Mouse (Mus musculus): ENCODE data around the gene Cd70. TPM values are rescaled to one million over a fixed set of nuclear protein-coding genes. Genes with fewer than 3 reads are reported as not detected.

Cd70 gene
- polyA plus RNA-seq (2017; shearing (Covaris generic)), result 0.72 TPM

DNA sequence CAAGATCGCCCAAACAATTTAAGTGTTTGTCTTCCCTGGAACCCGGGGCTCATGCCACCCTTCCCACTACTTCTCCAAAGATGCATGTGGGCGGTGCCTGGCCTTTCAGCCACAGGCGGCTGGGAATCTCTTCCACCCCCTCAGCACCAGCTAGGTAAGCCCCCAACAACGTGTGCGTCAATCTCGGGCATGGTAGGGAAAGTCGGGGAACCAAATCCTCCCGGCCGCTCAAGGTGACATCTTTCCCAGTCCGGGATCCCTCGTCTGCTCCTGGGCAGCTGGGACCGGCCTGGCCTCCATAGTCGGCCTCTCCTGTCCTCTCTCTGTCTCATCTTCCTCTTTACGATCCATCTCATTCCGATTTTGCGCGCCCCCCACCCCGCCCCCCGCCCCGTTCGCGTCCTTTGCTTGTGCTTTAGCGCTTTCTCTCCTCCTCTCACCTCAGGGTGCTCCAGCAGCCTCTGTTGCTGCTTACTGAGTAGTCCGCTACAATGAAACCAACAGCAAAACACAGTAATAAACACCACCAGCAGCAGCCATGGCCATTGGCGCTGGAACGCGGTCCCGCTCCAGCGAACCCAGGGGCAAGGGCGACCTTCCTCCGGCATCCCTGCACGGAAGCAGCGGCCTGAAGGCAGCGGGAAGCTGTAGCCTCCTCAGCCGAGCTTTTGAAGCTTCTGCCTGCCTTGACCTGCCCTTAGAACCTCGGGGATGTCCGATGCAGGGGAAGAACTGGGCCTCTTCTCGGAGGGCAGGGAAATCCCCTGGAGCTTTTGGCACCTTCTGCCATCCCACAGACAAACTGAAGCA is at the start of gene Cd70:
Gene Cd70 (minus strand): TSS at position 784 of the 810 bp plus-strand sequence.

DNA sequence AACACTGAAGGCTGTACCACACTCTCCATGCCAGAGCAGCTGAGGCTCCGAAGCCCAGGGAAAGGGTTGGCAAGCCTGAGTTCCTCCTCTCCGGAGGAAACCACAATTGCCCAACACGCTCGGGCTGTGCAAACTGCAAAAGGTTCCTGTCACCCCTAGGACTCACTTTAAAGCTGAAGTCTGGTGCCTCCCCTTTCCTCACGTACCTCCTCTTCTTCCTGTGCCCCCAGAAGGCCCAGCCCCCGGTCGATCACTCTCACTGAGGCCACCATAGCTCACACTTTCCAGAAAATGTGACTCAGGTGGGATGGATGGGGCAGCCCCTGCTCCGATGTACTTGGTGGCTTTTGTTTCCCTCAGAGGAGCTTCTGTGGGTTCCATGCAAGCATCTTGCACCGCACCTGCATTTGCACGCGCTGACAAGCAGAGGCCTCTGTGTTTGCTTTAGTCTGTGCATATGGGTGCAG is 44.5 kb upstream of the Cd70 start, which contains the start of gene Tnfsf14:
Gene Tnfsf14 (minus strand): TSS at position 137 of the 467 bp plus-strand sequence.

DNA sequence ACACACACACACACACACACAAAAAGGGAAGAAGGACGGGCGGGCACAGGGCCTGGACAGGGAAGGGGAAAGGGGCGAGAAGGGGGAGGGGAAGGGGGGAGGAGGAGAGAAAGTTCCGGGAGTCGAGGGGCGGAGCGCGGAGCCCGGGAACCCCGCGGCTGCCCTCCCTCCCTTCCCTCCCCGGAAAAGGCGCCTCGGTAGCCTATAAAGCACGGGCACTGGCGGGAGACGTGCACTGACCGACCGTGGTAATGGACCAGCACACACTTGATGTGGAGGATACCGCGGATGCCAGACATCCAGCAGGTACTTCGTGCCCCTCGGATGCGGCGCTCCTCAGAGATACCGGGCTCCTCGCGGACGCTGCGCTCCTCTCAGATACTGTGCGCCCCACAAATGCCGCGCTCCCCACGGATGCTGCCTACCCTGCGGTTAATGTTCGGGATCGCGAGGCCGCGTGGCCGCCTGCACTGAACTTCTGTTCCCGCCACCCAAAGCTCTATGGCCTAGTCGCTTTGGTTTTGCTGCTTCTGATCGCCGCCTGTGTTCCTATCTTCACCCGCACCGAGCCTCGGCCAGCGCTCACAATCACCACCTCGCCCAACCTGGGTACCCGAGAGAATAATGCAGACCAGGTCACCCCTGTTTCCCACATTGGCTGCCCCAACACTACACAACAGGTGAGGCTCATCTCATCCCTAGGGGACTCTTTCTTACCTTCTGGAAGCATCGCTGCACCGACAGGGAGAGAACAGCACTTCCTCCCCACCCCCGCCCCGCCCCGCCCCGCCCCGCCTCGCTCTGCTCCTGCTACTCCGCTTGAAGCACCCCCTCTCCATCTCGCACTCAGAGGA is 44.2 kb downstream of the Cd70 start, which contains the start of gene Tnfsf9:
Gene Tnfsf9 (plus strand): TSS at position 145 of the 854 bp plus-strand sequence.

Other genes with a start within 250 kb of the Cd70 start
- 42.0 TPM for gene Mllt1, start 214.4 kb downstream of the Cd70 start, polyA plus RNA-seq (2017; shearing (Covaris generic))
- not detected for gene Acer1, start 167.7 kb downstream of the Cd70 start, polyA plus RNA-seq (2017; shearing (Covaris generic))
- gene Clpp, start 159.5 kb downstream of the Cd70 start, polyA plus RNA-seq (2017; shearing (Covaris generic)), result 76.9 TPM
- gene Alkbh7, start 152.4 kb downstream of the Cd70 start, polyA plus RNA-seq (2017; shearing (Covaris generic)), result 34.2 TPM
- gene Pspn, start 149.8 kb downstream of the Cd70 start, polyA plus RNA-seq (2017; shearing (Covaris generic)), result 1.6 TPM
- 90.6 TPM for gene Gtf2f1, start 138.5 kb downstream of the Cd70 start, polyA plus RNA-seq (2017; shearing (Covaris generic))
- 0.61 TPM for gene Gm17949, start 138.3 kb downstream of the Cd70 start, polyA plus RNA-seq (2017; shearing (Covaris generic))
- 56.0 TPM for gene Khsrp, start 118.3 kb downstream of the Cd70 start, polyA plus RNA-seq (2017; shearing (Covaris generic))
- gene Slc25a41, start 108.1 kb downstream of the Cd70 start, polyA plus RNA-seq (2017; shearing (Covaris generic)), result not detected
- gene Crb3, start 90.7 kb downstream of the Cd70 start, polyA plus RNA-seq (2017; shearing (Covaris generic)), result 1.1 TPM
- 7.9 TPM for gene Slc25a23, start 89.9 kb downstream of the Cd70 start, polyA plus RNA-seq (2017; shearing (Covaris generic))
- 288 TPM for gene Dennd1c, start 71.3 kb downstream of the Cd70 start, polyA plus RNA-seq (2017; shearing (Covaris generic))
- gene Tubb4a, start 62.0 kb downstream of the Cd70 start, polyA plus RNA-seq (2017; shearing (Covaris generic)), result 1.8 TPM
- 4.1 TPM for gene Tnfsf9, start 44.5 kb downstream of the Cd70 start, polyA plus RNA-seq (2017; shearing (Covaris generic))
- 3.4 TPM for gene Tnfsf14, start 44.4 kb upstream of the Cd70 start, polyA plus RNA-seq (2017; shearing (Covaris generic))
- 0.56 TPM for gene C3, start 78.4 kb upstream of the Cd70 start, polyA plus RNA-seq (2017; shearing (Covaris generic))
- 82.5 TPM for gene Gpr108, start 98.7 kb upstream of the Cd70 start, polyA plus RNA-seq (2017; shearing (Covaris generic))
- gene Trip10, start 99.7 kb upstream of the Cd70 start, polyA plus RNA-seq (2017; shearing (Covaris generic)), result 4.9 TPM
- gene Vav1, start 129.3 kb upstream of the Cd70 start, polyA plus RNA-seq (2017; shearing (Covaris generic)), result 217 TPM
- 1.1 TPM for gene Adgre1, start 208.9 kb upstream of the Cd70 start, polyA plus RNA-seq (2017; shearing (Covaris generic))